Mouse (Mus musculus) ES-E14 (cell line): ENCODE results near the gene Srgap1.

Experiments
- CHD2 ChIP-seq: IDR thresholded peaks from 2 replicates; pipeline ENCODE4 v1.6.1; 2014; ENCODE audit warnings: mild to moderate bottlenecking, low read depth, low read length, inconsistent platforms
- HCFC1 ChIP-seq: IDR thresholded peaks from 2 replicates; pipeline ENCODE4 v1.6.1; 2012; ENCODE audit warnings: low read length, inconsistent platforms, borderline replicate concordance; ENCODE audit not compliant: insufficient read depth
- MAFK ChIP-seq: IDR thresholded peaks from 2 replicates; pipeline ENCODE4 v1.6.1; 2014; ENCODE audit warnings: mild to moderate bottlenecking, low read depth, low read length, inconsistent platforms; ENCODE audit not compliant: insufficient read depth

GRCm38 (mm10) chr10:122017063-122017462 is 30.1 kb downstream of the Srgap1 start:
- TF ChIP-seq HCFC1 = no peak
- TF ChIP-seq MAFK = no peak
- TF ChIP-seq CHD2 = no peak
